Mouse (Mus musculus) mature B cell (primary cell): ENCODE measurements around the gene Neurl4.
"Not testable (repeated sequence)": the region's sequence is repeated elsewhere in the genome, so short reads cannot be mapped to it uniquely, and the experiment has no call there.

Source experiments
- in situ Hi-C: fragments of 300-500 bp; cut with MboI; formaldehyde crosslinking; loops from 2 replicates; pipeline ENCODE4 v1.14.3; 2019

Gene Neurl4

GRCm38 (mm10) chr11:69913554-69914371, 12.9 kb downstream of the Neurl4 start, which contains the start of gene Gps2:
TSS of gene Gps2 (plus strand) at chr11:69913888.
- in situ Hi-C loops: no loop called here

DNA sequence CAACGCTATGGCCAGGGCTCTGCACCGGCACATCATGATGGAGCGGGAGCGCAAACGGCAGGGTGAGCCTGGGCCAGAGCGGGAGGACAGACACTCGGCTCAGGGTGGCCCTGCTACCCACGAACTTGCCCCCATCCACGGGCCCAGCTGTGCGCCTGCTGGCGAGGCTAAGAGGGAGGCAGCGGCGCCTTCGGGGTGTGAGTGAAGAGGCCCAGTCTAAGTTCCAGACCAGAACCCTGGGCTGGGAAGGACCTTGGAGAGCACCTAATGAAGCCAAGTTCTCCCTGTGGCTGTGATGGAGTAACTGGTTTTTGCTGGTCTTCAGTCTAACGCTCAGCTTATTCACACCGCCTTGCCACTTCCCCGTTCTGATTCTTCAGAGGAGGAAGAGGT, 13.5 kb downstream of the Neurl4 start:
- in situ Hi-C loops: no loop called here

DNA sequence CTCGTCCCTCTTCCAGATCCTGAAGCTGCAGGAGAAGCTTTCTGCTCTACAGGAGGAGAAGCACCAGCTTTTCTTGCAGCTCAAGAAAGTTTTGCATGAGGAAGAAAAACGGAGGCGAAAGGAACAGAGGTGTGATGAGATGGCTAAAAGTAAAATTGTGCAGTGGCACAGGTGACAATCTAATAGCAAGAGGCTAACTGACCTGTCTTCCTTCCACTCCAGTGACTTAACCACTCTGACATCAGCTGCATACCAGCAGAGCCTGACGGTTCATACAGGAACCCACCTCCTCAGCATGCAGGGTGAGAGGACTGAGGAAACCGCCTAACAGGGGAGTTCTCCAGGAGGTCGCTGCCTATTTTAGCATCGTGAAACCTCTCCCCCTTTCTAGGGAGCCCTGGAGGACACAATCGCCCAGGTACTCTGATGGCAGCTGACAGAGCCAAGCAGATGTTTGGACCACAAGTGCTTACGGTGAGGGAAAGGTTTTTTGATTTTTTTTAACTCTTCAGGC, 14.1 kb downstream of the Neurl4 start:
- in situ Hi-C loops: no loop called here

DNA sequence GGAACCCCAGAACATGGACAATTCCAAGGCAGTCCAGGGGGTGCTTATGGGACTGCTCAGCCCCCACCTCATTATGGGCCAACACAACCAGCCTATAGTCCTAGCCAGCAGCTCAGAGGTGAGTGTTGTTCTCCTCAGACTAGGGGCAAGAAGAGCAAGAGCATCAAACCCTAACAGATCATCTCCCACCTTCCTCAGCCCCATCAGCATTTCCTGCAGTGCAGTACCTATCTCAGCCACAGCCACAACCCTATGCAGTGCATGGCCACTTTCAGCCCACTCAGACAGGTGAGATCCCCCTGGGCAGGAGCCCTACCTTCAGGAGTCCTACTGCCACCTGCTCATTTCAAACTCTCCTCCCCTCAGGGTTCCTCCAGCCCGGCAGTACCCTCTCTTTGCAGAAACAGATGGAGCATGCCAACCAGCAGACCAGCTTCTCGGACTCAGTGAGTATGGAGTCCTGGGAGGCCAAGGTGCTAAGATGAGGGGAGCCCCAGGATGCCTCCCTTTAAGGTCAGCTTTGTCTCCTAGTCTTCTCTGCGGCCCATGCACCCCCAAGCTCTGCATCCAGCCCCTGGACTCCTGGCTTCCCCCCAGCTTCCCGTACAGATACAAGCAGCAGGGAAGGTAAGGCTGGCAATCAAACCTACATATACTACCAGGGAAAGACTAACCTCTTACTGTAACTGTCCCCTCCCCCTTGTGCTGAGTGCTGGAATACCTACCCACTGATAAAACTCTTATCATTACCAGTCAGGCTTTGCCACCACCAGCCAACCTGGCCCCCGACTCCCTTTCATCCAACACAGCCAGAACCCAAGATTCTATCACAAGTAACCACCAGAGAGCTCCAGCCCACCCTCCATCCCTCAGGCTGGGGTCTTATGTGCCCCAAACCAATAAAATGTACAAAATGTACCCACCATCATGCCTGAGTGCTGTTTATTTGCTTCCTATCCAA, 15.1 kb downstream of the Neurl4 start:
- in situ Hi-C loops: no loop called here

DNA sequence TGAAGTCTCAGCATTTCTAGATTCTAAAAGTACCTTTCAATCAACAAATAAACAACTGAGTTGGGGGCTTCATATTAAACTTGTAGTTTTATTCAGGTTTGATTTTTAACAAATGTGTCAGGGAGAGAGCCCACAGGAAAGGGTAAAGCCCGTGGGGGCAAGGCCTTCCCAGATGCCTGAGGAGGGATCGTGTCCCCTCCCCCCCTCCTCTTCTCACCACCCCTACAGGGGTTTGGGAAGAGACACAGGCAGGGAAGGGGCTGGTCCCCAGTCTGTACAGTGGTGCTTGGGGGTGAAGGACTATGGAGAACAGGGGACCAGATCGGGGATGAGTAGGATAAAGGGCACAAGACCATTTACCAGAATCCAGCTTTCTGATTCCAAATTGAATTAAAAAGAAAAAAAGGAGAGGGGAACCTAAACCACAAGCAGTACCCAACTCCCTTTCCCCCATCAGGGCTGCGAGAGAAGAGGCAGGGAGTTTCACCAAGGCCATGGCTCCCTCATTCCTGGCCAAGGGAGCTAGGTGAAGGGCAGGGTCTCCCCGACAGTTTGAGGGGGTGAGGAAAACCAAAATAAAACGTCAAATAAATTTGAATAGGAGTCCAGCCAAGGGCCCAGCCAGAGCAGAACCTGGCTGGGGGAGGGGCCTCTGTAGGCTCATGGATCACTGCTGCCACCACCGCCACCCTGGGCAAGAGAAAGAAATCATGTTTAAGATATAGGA, 15.9 kb downstream of the Neurl4 start:
- in situ Hi-C loops: not testable (repeated sequence)

DNA sequence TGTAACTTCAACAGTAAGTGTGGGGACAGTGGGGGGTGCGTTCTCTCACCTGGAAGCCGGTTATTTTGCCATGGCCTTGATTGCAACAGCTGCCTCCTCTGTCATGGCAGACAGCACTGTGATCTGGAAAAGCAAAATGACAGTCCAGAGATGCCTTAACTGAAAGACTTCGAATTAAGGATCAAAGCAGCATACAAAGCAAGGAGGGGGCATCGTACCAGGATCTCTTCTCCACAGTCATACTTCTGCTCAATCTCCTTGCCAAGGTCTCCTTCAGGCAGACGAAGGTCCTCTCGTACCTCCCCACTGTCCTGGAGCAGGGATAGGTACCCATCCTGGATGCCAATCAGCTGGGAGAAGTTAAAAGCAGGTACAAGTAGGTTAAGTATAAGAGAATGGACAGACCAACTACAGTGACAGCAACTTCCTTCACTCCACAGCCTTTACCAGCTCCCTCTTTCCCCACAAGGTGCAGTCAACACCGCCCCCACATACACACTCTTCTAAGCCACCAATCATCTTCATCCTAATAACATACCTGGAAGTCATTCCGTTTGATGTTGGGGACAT, 16.6 kb downstream of the Neurl4 start:
- in situ Hi-C loops: no loop called here

- in situ Hi-C loops: no loop called here
Observed at GRCm38 (mm10) chr11:69918118-69918517, 17.2 kb downstream of the Neurl4 start.

DNA sequence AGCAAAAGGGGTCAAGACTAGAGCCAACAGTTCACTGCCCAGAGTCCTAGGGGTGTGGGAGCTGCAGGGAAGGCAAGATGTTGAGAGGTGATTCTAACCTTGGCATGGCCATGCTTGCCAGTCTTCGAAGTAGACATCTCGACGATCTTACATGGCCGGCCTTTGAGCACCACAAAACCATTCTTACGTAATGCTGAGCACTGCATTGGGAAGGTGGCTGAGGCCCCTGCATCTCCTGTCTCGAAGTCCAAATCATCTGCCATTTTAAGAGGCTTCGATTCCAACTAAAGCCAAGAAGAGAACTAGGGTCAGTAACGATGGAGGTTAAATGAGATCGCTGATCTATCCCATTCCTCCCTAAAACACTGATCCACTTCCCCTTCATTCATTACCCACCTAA, 18.2 kb downstream of the Neurl4 start:
- in situ Hi-C loops: no loop called here

GRCm38 (mm10) chr11:69919661-69920265, 18.9 kb downstream of the Neurl4 start:
- in situ Hi-C loops: no loop called here

- in situ Hi-C loops: no loop called here
Observed at GRCm38 (mm10) chr11:69920266-69921031, 19.6 kb downstream of the Neurl4 start.

GRCm38 (mm10) chr11:69921114-69922011, 20.5 kb downstream of the Neurl4 start, which contains the start of gene Eif5a:
TSS of gene Eif5a (minus strand) at chr11:69921958.
- in situ Hi-C loops: no loop called here

GRCm38 (mm10) chr11:69922012-69922756, 21.3 kb downstream of the Neurl4 start:
- in situ Hi-C loops: no loop called here

- in situ Hi-C loops: no loop called here
Observed at GRCm38 (mm10) chr11:69922796-69923195, 21.9 kb downstream of the Neurl4 start.

DNA sequence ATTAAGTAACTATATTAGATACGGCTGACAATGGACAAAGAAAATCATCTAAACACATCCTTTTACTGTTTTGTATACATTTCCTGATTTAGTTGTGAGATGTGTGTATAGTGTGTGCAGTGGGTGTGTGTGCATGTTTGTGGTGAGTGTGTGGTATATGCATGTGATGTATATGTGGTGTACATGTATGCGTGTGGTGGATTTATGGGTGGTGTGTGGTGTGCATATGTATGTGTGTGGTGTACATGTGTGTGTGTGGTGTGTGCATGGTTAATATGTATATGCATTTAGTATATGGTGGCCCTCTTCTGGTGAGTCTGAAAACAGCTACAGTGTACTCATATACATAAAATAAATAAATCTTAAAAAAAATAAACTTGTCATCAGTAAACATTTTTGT, 26.6 kb downstream of the Neurl4 start:
- in situ Hi-C loops: no loop called here

- in situ Hi-C loops: no loop called here
Observed at GRCm38 (mm10) chr11:69929712-69930111, 28.8 kb downstream of the Neurl4 start.

GRCm38 (mm10) chr11:69930176-69930575, 29.3 kb downstream of the Neurl4 start:
- in situ Hi-C loops: not testable (repeated sequence)

GRCm38 (mm10) chr11:69930967-69931537, 30.2 kb downstream of the Neurl4 start:
- in situ Hi-C loops: no loop called here

DNA sequence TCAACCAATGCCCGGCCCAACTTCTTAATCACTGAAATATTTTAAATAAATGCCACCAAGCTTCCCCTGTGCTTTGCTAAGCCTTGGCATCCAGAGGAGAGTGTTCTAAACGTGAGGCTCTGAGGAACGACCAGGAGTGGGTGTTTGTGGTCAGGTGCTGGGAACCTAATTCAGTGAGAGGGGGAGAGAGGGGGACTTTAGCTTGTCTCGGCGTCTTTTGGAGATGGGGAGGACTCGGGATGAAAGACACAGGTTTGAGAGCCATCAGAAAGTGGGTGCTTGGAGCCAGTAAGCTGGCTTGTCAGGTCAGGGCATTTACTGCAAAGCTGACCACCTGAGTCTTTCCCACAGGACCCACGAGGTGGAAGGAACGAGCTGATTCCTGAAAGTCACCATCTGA, 30.9 kb downstream of the Neurl4 start:
- in situ Hi-C loops: no loop called here
